ENCODE assay signal across 21 mouse cellular contexts in the genomic region with DNA sequence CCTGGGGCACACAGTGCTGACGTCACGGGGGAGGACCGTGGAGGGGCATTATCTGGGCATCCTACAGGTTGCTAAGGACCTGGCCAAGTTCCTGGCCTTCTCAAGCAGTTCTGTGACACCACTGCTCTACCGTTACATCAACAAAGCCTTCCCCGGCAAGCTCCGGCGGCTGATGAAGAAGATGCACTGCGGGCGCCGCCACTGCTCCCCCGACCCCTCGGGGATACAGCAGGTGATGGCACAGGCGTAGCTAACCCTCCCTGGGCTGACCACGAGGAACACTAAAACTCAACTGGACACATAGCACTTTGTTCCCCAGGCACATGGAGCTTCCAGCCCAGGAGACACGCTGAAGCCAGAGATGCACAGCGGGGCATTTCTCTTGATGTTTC. TPM values are rescaled to one million over a fixed set of nuclear protein-coding genes. Genes with fewer than 3 reads are reported as not detected.
"Had no signal": no experiment of that assay in that cellular context is flagged by ENCODE, and none has a peak within 500 bp of the region (broad histone marks: within the 10 kb centered on the region; RNA-seq: fewer than 3 reads in every experiment).

No protein-coding gene starts in this region.

- H3K4me3 ChIP-seq: intestine, embryonic 15.5 days; midbrain, embryonic 15.5 days; neural tube, embryonic 13.5 days; stomach, embryonic 15.5 days had no signal

- ATAC-seq: intestine, embryonic 15.5 days; lung, postnatal 0 days; midbrain, embryonic 15.5 days had no signal

- H3K27ac ChIP-seq: intestine, embryonic 15.5 days; midbrain, embryonic 15.5 days; neural tube, embryonic 13.5 days; stomach, embryonic 15.5 days had no signal

- DNase-seq: kidney, adult 18-20 months; kidney, postnatal 10 days; layer of hippocampus, adult 9-11 months; layer of hippocampus, postnatal 36 days; left cerebral cortex, postnatal 4 days; lung, adult 2 months; lung, postnatal 36 days; retina, postnatal 1 day; right cerebral cortex, postnatal 4 days; spleen, adult 18-20 months; thymus, adult 2 months; thymus, postnatal 25 days had no signal

- H3K36me3 ChIP-seq: intestine, embryonic 15.5 days; midbrain, embryonic 15.5 days; neural tube, embryonic 13.5 days; stomach, embryonic 15.5 days had no signal

- H3K4me2 ChIP-seq: intestine, embryonic 15.5 days; midbrain, embryonic 11.5 days; midbrain, embryonic 15.5 days; neural tube, embryonic 13.5 days; stomach, embryonic 15.5 days had no signal

- H3K27me3 ChIP-seq: intestine, embryonic 15.5 days; midbrain, embryonic 15.5 days; neural tube, embryonic 13.5 days; stomach, embryonic 15.5 days had no signal

- H3K9ac ChIP-seq: intestine, embryonic 15.5 days; midbrain, embryonic 15.5 days; neural tube, embryonic 13.5 days; stomach, embryonic 15.5 days had no signal

- H3K9me3 ChIP-seq: intestine, embryonic 15.5 days; midbrain, embryonic 15.5 days; neural tube, embryonic 13.5 days; stomach, embryonic 15.5 days had no signal

RNA-seq across cellular contexts. Expression of a gene that starts 40.8 kb away (rescaled TPM):
- polyA plus RNA-seq: kidney, embryonic 14.5 days; lung, postnatal 0 days; midbrain, embryonic 11.5 days; neural tube, embryonic 13.5 days; testis, adult 2 months; urinary bladder, adult 2 months had no signal
